Mouse (Mus musculus): Measurements from ENCODE around the gene Car10. TPM values are rescaled to one million over a fixed set of nuclear protein-coding genes. Genes with fewer than 3 reads are reported as not detected.

Car10 gene
- polyA plus RNA-seq, 1 experiment from 2014 or later = 4.9 TPM

- no peaks in the 10 kb centered on the region for H3K9me3 ChIP-seq
- H3K4me1 ChIP-seq (replicated peaks) = peaks cover under 1% of the 10 kb centered on the region; the same call in 1 of the 2 replicates
- no peaks in the 10 kb centered on the region for H3K27me3 ChIP-seq (ENCODE audit: insufficient read depth, poor library complexity, severe bottlenecking)
- 89% methylated on average over 2 of the region's 2 CpGs for WGBS
- H3K27ac ChIP-seq = no peak overlapping the region
- DNase-seq (ENCODE audit: low spot score) = no peak
- no peak overlapping the region for H3K4me3 ChIP-seq
- H3K36me3 ChIP-seq = no peaks in the 10 kb centered on the region
These were observed 345.9 kb downstream of the Car10 start for GRCm38 (mm10) chr11:93443777-93444176.

GRCm38 (mm10) chr11:93444741-93445140 lies 346.9 kb downstream of the Car10 start:
- Histone ChIP-seq H3K4me1 (replicated peaks) (no peaks in the 10 kb centered on the region), H3K27me3 (ENCODE audit: insufficient read depth, poor library complexity, severe bottlenecking) (no peaks in the 10 kb centered on the region), H3K36me3 (no peaks in the 10 kb centered on the region), H3K4me3 (no peak overlapping the region), H3K27ac (no peak overlapping the region), H3K9me3 (no peaks in the 10 kb centered on the region)
- 86% methylated on average over 8 of the region's 8 CpGs for WGBS
- DNase-seq (ENCODE audit: low spot score) = no peak

- Histone ChIP-seq H3K36me3 (no peaks in the 10 kb centered on the region), H3K27me3 (ENCODE audit: insufficient read depth, poor library complexity, severe bottlenecking) (no peaks in the 10 kb centered on the region), H3K4me1 (replicated peaks) (no peaks in the 10 kb centered on the region), H3K27ac (no peak overlapping the region), H3K9me3 (no peaks in the 10 kb centered on the region), H3K4me3 (no peak overlapping the region)
- 63% methylated on average over 3 of the region's 3 CpGs for WGBS
- DNase-seq (ENCODE audit: low spot score) = no peak
These were observed 349.7 kb downstream of the Car10 start for GRCm38 (mm10) chr11:93447566-93447965.

- WGBS = 83% methylated on average over 12 of the region's 12 CpGs
- H3K27ac ChIP-seq = no peak overlapping the region
- H3K4me1 ChIP-seq (replicated peaks) = no peaks in the 10 kb centered on the region
- no peak for DNase-seq (ENCODE audit: low spot score)
- H3K36me3 ChIP-seq = no peaks in the 10 kb centered on the region
- H3K4me3 ChIP-seq = no peak overlapping the region
- H3K27me3 ChIP-seq (ENCODE audit: insufficient read depth, poor library complexity, severe bottlenecking) = no peaks in the 10 kb centered on the region
- no peaks in the 10 kb centered on the region for H3K9me3 ChIP-seq
These were observed 350.7 kb downstream of the Car10 start for GRCm38 (mm10) chr11:93448290-93449256.

GRCm38 (mm10) chr11:93450535-93450934 lies 352.7 kb downstream of the Car10 start:
- no peaks in the 10 kb centered on the region for H3K4me1 ChIP-seq (replicated peaks)
- H3K27me3 ChIP-seq (ENCODE audit: insufficient read depth, poor library complexity, severe bottlenecking) = no peaks in the 10 kb centered on the region
- no peak overlapping the region for H3K27ac ChIP-seq
- DNase-seq (ENCODE audit: low spot score) = no peak
- H3K4me3 ChIP-seq = no peak overlapping the region
- H3K9me3 ChIP-seq = no peaks in the 10 kb centered on the region
- H3K36me3 ChIP-seq = no peaks in the 10 kb centered on the region
- WGBS = 72% methylated on average over 7 of the region's 7 CpGs

GRCm38 (mm10) chr11:93466221-93466620 lies 368.4 kb downstream of the Car10 start:
- Histone ChIP-seq H3K36me3 (no peaks in the 10 kb centered on the region), H3K4me3 (no peak overlapping the region), H3K27ac (no peak overlapping the region), H3K27me3 (ENCODE audit: insufficient read depth, poor library complexity, severe bottlenecking) (no peaks in the 10 kb centered on the region), H3K9me3 (no peaks in the 10 kb centered on the region), H3K4me1 (replicated peaks) (0 out of 2 replicates have a peak, but pooled peaks cover 4% of the 10 kb centered on the region)
- WGBS = 89% methylated on average over 4 of the region's 4 CpGs
- DNase-seq (ENCODE audit: low spot score) = no peak

- no peaks in the 10 kb centered on the region for H3K9me3 ChIP-seq
- no peaks in the 10 kb centered on the region for H3K36me3 ChIP-seq
- no peak overlapping the region for H3K27ac ChIP-seq
- H3K4me3 ChIP-seq = no peak overlapping the region
- H3K27me3 ChIP-seq (ENCODE audit: insufficient read depth, poor library complexity, severe bottlenecking) = no peaks in the 10 kb centered on the region
- 88% methylated on average over 3 of the region's 3 CpGs for WGBS
- peaks cover 8% of the 10 kb centered on the region for H3K4me1 ChIP-seq (replicated peaks)
- no peak for DNase-seq (ENCODE audit: low spot score)
These were observed 369.9 kb downstream of the Car10 start for GRCm38 (mm10) chr11:93467711-93468110.

- Histone ChIP-seq H3K9me3 (no peaks in the 10 kb centered on the region), H3K4me1 (replicated peaks) (peaks cover 8% of the 10 kb centered on the region), H3K4me3 (no peak overlapping the region), H3K36me3 (no peaks in the 10 kb centered on the region), H3K27ac (no peak overlapping the region), H3K27me3 (ENCODE audit: insufficient read depth, poor library complexity, severe bottlenecking) (no peaks in the 10 kb centered on the region)
- 63% methylated on average over 7 of the region's 7 CpGs for WGBS
- no peak for DNase-seq (ENCODE audit: low spot score)
These were observed 372.9 kb downstream of the Car10 start for GRCm38 (mm10) chr11:93470771-93471170.

GRCm38 (mm10) chr11:93471573-93472179 lies 373.8 kb downstream of the Car10 start:
- H3K36me3 ChIP-seq = no peaks in the 10 kb centered on the region
- peaks cover 8% of the 10 kb centered on the region for H3K4me1 ChIP-seq (replicated peaks)
- 33% methylated on average over 10 of the region's 10 CpGs for WGBS
- DNase-seq (ENCODE audit: low spot score) = peak; percentile 72
- H3K4me3 ChIP-seq = peak overlapping the region; percentile 30; the same call in 1 of the 2 replicates
- no peaks in the 10 kb centered on the region for H3K27me3 ChIP-seq (ENCODE audit: insufficient read depth, poor library complexity, severe bottlenecking)
- H3K27ac ChIP-seq = peak overlapping the region; percentile 69; the same call in 1 of the 2 replicates
- no peaks in the 10 kb centered on the region for H3K9me3 ChIP-seq

- Histone ChIP-seq H3K36me3 (no peaks in the 10 kb centered on the region), H3K4me3 (no peak overlapping the region), H3K4me1 (replicated peaks) (no peaks in the 10 kb centered on the region), H3K27me3 (ENCODE audit: insufficient read depth, poor library complexity, severe bottlenecking) (no peaks in the 10 kb centered on the region), H3K27ac (no peak overlapping the region), H3K9me3 (no peaks in the 10 kb centered on the region)
- DNase-seq (ENCODE audit: low spot score) = no peak
- WGBS = 87% methylated on average over 4 of the region's 4 CpGs
These were observed 386.8 kb downstream of the Car10 start for GRCm38 (mm10) chr11:93484661-93485060.

GRCm38 (mm10) chr11:93487021-93487420 lies 389.2 kb downstream of the Car10 start:
- 95% methylated on average over 1 of the region's 1 CpGs for WGBS
- Histone ChIP-seq H3K9me3 (no peaks in the 10 kb centered on the region), H3K4me1 (replicated peaks) (no peaks in the 10 kb centered on the region), H3K36me3 (no peaks in the 10 kb centered on the region), H3K4me3 (no peak overlapping the region), H3K27ac (no peak overlapping the region), H3K27me3 (ENCODE audit: insufficient read depth, poor library complexity, severe bottlenecking) (no peaks in the 10 kb centered on the region)
- no peak for DNase-seq (ENCODE audit: low spot score)

- Histone ChIP-seq H3K27me3 (ENCODE audit: insufficient read depth, poor library complexity, severe bottlenecking) (no peaks in the 10 kb centered on the region), H3K36me3 (no peaks in the 10 kb centered on the region), H3K4me3 (no peak overlapping the region), H3K4me1 (replicated peaks) (no peaks in the 10 kb centered on the region), H3K27ac (no peak overlapping the region), H3K9me3 (no peaks in the 10 kb centered on the region)
- WGBS = 88% methylated on average over 3 of the region's 3 CpGs
- no peak for DNase-seq (ENCODE audit: low spot score)
These were observed 390.2 kb downstream of the Car10 start for GRCm38 (mm10) chr11:93487913-93488604.

Data from hindbrain, embryonic 10.5 days (tissue).